Mouse (Mus musculus) lung, adult 18-20 months (tissue): ENCODE measurements around the gene Olfr1293-ps.

Experiments used
- DNase-seq, 2 experiments: peaks; one replicate each; pipeline ENCODE4 v3.0.0; 2022; ENCODE audit warnings: mixed read lengths in 2 of 2

Gene Olfr1293-ps

DNA sequence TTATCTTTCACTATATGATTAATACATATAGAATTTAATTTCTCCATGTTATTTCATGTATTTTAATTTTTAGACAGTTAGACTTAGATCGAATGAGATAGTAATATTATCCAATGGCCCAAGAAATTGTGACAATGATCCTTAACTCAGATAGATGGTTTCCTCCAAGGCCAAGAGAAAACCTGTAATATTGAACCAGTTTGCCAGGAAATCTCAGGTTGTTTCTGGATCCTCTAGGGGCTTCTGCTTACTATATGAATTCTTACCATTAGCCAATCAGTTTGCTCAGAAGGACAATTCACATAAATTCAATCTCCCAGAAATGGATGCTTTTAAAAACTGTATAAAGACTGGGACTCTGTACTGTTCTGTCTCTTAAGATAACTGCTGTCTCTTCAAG is at the start of gene Olfr1293-ps:
TSS of gene Olfr1293-ps (plus strand) at position 301 of the 400 bp plus-strand sequence.
- DNase-seq, result no peak

DNA sequence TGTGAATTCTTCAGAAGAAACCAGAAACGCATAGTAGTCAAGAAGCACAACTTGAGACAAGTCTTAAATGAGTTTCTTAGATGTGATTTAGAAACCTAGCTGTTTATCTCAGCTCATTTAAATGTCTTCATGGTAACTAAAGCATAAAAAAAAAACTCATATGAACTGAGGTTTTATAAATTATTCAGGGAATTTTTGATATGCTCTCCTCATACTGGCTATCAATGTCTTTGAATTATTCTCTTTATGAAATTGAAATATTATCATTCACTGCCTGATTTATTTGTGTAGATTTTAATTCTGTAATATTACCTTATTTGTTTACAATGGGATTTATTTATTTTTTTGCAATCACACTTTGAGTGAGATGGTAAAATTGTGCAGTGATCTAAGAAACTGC is 44.5 kb upstream of the Olfr1293-ps start, which contains the start of gene Olfr1289:
TSS of gene Olfr1289 (plus strand) at position 301 of the 400 bp plus-strand sequence.
- DNase-seq, result no peak

DNA sequence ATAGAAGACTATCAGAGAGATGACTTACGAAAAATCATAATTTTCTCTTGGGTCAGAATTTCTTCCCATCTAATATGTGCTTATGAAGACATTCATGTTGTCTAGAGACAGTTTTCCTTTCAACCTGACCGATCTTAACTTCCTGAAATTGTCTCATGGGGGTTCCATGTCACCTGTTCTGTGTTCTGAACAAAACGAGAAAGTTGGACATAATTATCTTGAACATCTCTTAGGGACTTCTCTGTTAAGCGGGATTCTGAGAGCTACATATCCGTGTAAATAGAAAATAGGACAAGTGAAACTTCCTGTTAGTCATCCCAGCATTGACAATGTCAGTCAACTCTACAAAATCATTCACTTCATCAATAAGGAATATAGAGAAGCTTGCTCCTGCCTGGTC is 31.3 kb upstream of the Olfr1293-ps start, which contains the start of gene Olfr1290:
TSS of gene Olfr1290 (minus strand) at position 101 of the 400 bp plus-strand sequence.
- DNase-seq, result no peak

DNA sequence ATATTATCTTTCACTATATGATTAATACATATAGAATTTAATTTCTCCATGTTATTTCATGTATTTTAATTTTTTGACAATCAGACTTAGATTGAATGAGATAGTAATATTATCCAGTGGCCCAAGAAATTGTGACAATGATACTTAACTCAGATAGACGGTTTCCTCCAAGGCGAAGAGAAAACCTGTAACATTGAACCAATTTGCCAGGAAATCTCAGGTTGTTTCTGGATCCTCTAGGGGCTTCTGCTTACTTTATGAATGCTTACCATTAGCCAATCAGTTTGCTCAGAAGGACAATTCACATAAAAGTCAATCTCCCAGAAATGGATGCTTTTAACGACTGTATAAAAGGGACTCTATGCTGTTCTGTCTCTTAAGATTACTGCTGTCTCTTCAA is 28.1 kb upstream of the Olfr1293-ps start, which contains the start of gene Olfr1291-ps1:
TSS of gene Olfr1291-ps1 (plus strand) at position 301 of the 400 bp plus-strand sequence.
- no peak for DNase-seq

DNA sequence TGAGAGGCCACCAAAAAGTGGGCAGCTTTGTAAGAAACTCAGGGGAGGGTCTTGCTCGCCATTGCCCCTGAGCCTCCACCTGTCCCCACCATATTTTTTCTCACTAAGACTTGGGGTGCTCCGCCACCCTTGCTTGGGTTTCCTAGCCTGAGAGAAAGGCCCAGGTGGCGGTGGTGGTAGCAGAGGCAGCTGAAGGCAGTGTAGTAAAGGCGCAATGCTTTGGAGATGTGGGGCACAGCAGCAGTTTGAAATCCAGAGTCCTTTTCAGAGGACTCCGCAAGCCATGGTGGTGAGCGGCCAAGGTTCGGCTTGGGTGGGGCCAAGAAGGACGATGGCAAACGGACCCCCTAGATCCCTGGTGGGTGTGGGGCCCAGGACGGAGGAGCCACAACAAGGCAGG is 7.6 kb upstream of the Olfr1293-ps start:
- DNase-seq, result no peak

DNA sequence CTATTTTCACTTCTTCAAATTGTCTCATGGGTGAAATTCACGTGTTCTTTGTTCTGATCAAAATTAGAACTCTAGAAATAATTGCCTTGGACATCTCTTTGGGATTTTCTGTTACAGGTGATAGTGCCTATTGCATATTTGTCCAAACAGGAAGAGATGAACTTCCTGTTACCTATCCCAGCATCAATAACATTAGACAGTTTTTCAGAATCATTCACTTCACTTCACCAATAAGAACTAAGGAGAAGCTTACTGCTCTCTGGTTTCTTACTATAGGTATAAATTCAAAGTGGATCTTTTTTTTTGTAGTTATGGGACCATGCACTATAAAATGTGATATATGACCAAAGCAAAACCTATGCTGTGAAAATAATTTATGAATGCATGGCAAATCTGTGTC is 15.2 kb downstream of the Olfr1293-ps start, which contains the start of gene Olfr1294:
TSS of gene Olfr1294 (minus strand) at position 101 of the 400 bp plus-strand sequence.
- no peak for DNase-seq

DNA sequence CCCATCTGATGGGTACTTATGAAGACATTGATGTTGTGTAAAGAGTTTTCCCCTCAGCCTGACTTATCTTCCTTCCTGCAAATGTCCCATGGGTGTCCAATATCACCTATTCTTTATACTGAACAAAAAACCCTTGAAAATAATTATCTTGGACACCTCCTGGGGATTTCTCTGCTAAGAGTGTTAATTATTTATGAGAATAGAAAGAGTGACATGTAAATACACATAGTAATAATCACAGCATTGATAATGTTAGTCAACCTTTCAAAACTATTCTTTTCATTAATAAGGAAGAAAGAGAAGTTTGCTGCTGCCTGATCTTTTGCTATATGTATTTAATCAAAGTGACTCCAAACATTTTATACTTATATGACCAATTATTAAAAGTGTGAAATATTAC is 44.6 kb downstream of the Olfr1293-ps start, which contains the start of gene Olfr1295:
TSS of gene Olfr1295 (minus strand) at position 101 of the 400 bp plus-strand sequence.
- no peak for DNase-seq
